Mouse (Mus musculus): ENCODE data around the gene Atg10. TPM values are rescaled to one million over a fixed set of nuclear protein-coding genes. Genes with fewer than 3 reads are reported as not detected.

The Atg10 gene
- 28.2 and 44.3 TPM in 2 replicates for polyA plus RNA-seq (2015; fragmentation: Nextera tagmentation; extraction: Ambion mirVana)

GRCm38 (mm10) chr13:91223587-91224437 lies at the start of gene Atg10:
TSS of gene Atg10 (minus strand) at chr13:91223968.

GRCm38 (mm10) chr13:90922751-90923612 lies 300.8 kb downstream of the Atg10 start, which contains the start of gene Rps23:
TSS of gene Rps23 (plus strand) at chr13:90922958.

GRCm38 (mm10) chr13:90905176-90905575 lies 318.6 kb downstream of the Atg10 start, which contains the start of gene Atp6ap1l:
TSS of gene Atp6ap1l (minus strand) at chr13:90905355.

Other genes with a start within 250 kb of the Atg10 start
- 61.5 and 70.1 TPM in 2 replicates for gene Ssbp2, start 236.3 kb upstream of the Atg10 start, polyA plus RNA-seq (2015; fragmentation: Nextera tagmentation; extraction: Ambion mirVana)